In the genomic region with DNA sequence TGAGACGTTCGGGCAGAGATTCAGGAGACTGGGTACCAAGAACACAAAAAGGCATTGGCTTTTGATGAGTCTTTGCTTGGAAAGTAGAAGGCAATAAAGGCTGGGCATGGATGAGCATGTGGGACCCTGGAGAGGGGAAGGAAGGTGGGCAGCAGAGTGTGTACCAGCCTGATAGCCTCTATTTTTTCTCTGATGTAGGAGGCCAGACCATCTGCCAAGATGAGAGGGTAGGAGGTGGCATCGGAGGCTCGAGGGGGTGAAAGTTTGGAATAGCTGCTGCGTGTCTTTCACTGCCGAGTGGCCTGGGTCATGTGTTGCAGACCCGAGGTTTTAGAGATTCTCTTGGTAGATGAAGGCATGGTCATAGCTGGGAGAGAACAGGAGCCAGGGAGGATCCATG, we compare ENCODE assay signal across 17 mouse cellular contexts.
"Had no signal": no experiment of that assay in that cellular context is flagged by ENCODE, and none has a peak within 500 bp of the region (broad histone marks: within the 10 kb centered on the region; RNA-seq: fewer than 3 reads in every experiment).

No protein-coding gene starts in this region.

- H3K27me3 ChIP-seq: lung, embryonic 15.5 days; megakaryocyte, embryonic 14.5 days; midbrain, embryonic 13.5 days; midbrain, embryonic 15.5 days; neural tube, embryonic 12.5 days; stomach, embryonic 15.5 days had no signal

- H3K4me2 ChIP-seq: lung, embryonic 15.5 days; midbrain, embryonic 11.5 days; midbrain, embryonic 13.5 days; midbrain, embryonic 15.5 days; neural tube, embryonic 12.5 days; stomach, embryonic 15.5 days had no signal

- H3K4me3 ChIP-seq: lung, embryonic 15.5 days; megakaryocyte, embryonic 14.5 days; midbrain, embryonic 13.5 days; midbrain, embryonic 15.5 days; neural tube, embryonic 12.5 days; stomach, embryonic 15.5 days had no signal

- H3K4me1 ChIP-seq: lung, embryonic 15.5 days; neural tube, embryonic 12.5 days; stomach, embryonic 15.5 days had no signal

- H3K27ac ChIP-seq: lung, embryonic 15.5 days; macrophage; midbrain, embryonic 13.5 days; midbrain, embryonic 15.5 days; neural tube, embryonic 12.5 days; stomach, embryonic 15.5 days; stomach, postnatal 0 days had no signal

- H3K9me3 ChIP-seq: lung, embryonic 15.5 days; megakaryocyte, embryonic 14.5 days; midbrain, embryonic 13.5 days; midbrain, embryonic 15.5 days; neural tube, embryonic 12.5 days; stomach, embryonic 15.5 days had no signal

- H3K36me3 ChIP-seq: lung, embryonic 15.5 days; midbrain, embryonic 15.5 days; neural tube, embryonic 12.5 days; stomach, embryonic 15.5 days had no signal

- H3K9ac ChIP-seq: liver, postnatal 0 days; lung, embryonic 15.5 days; midbrain, embryonic 13.5 days; midbrain, embryonic 15.5 days; neural tube, embryonic 12.5 days; stomach, embryonic 15.5 days had no signal

- ATAC-seq: liver, postnatal 0 days; lung, postnatal 0 days; midbrain, embryonic 13.5 days; midbrain, embryonic 15.5 days had no signal

- DNase-seq: liver, postnatal 0 days; lung, adult 2 months; lung, postnatal 14 days; lung, postnatal 36 days; thymus, adult 2 months; thymus, postnatal 25 days; thymus, postnatal 4 days had no signal
